In the genomic region with DNA sequence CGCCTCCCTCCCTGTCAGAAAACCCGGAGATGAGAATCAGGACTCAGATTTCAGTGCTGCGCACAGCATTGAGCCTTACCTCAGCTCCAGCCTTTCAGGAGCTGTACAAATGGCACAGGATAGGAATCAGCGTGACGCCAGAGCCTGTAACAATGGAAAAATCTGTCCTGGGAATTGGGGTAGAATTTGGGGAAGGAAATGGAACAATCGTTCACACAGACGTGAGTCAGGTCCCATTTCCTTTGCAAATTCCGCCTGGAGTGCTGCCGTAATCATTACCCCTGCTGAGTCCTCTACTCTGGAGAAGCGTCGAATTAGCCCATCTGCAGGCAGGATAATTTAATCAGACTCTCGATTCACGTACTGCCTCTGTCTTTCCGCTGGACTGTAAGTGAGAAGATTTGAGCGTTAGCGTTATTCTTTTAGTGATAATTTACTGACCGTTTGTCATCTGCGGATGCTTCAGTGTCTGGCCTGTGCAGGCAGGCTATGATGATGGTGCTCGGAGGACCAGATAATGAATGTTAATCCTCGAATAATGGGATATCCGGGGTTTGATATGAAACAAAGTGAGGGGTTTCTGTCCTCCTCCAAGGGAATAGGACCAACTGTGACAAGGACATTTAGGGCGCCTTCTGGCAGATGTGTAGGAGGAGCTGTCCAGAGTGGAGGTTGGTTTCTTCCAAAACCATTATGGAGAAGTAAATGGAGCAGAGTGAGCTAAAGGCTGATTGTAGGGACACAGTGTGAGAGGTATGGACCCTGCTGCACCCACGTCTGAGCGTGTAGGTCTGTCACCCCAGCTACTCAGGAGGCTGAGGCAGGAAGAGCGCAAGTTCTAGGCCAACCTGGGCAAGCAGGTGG, we compare ENCODE assay signal across 8 mouse cellular contexts. TPM values are rescaled to one million over a fixed set of nuclear protein-coding genes. Genes with fewer than 3 reads are reported as not detected.
A peak's percentile ranks its signal among the peaks of the same experiment; 100 is the strongest.
DNase-seq lines count a peak whose midpoint lies in the region; ATAC-seq lines count a peak whose summit lies in the region.

No protein-coding gene starts in this region.

- no peak overlapping the region for H3K4me2 ChIP-seq in liver, embryonic 12.5 days
- no peak overlapping the region; the same call in 1 of the 2 replicates for H3K4me2 ChIP-seq in liver, embryonic 11.5 days

- H3K9ac ChIP-seq in liver, embryonic 12.5 days, result no peak overlapping the region
- H3K9ac ChIP-seq in liver, embryonic 11.5 days (ENCODE audit: low read depth, low read length), result no peak overlapping the region

- ATAC-seq in liver, embryonic 12.5 days, result 0 out of 2 replicates have a peak, but pooled peaks have one; percentile 23
- ATAC-seq in liver, embryonic 11.5 days (replicated peaks; ENCODE audit: low FRiP score), result no peak; the same call in 1 of the 2 replicates

- H3K4me3 ChIP-seq in liver, embryonic 12.5 days, result no peak overlapping the region
- no peak overlapping the region for H3K4me3 ChIP-seq in liver, embryonic 11.5 days (ENCODE audit: low read depth, low read length)

- DNase-seq in liver, embryonic 11.5 days (ENCODE audit: low spot score), result no peak
- DNase-seq in heart, adult 11 months, result peak; percentile 99
- DNase-seq in kidney, adult 11 months, result peak; percentile 51
- DNase-seq in lung, postnatal 14 days, result peak; percentile 39
- no peak for DNase-seq in right cerebral cortex, postnatal 25 days
- no peak for DNase-seq in left cerebral cortex, adult 8-10 months (ENCODE audit: low spot score in 2 of 2)
- DNase-seq in urinary bladder, postnatal 36 days (ENCODE audit: low spot score in 2 of 2), result no peak

- no peaks in the 10 kb centered on the region for H3K4me1 ChIP-seq in liver, embryonic 12.5 days
- H3K4me1 ChIP-seq in liver, embryonic 11.5 days (replicated peaks; ENCODE audit: control insufficient read depth, insufficient read depth, low read length), result 0 out of 2 replicates have a peak, but pooled peaks cover 2% of the 10 kb centered on the region

- 64% methylated on average over 25 of the region's 25 CpGs for WGBS in liver, embryonic 12.5 days (ENCODE audit: insufficient replicate concordance)
- 57% methylated on average over 25 of the region's 25 CpGs for WGBS in liver, embryonic 11.5 days

- no peak overlapping the region for H3K27ac ChIP-seq in liver, embryonic 12.5 days
- no peak overlapping the region for H3K27ac ChIP-seq in liver, embryonic 11.5 days (ENCODE audit: low read depth, low read length)

- no peaks in the 10 kb centered on the region for H3K27me3 ChIP-seq in liver, embryonic 12.5 days (replicated peaks)
- H3K27me3 ChIP-seq in liver, embryonic 11.5 days (replicated peaks; ENCODE audit: control insufficient read depth, insufficient read depth, low read length), result no peaks in the 10 kb centered on the region

- no peaks in the 10 kb centered on the region for H3K9me3 ChIP-seq in liver, embryonic 12.5 days (replicated peaks)
- H3K9me3 ChIP-seq in liver, embryonic 11.5 days (ENCODE audit: control insufficient read depth, low read length), result no peaks in the 10 kb centered on the region

- no peaks in the 10 kb centered on the region for H3K36me3 ChIP-seq in liver, embryonic 12.5 days
- no peaks in the 10 kb centered on the region for H3K36me3 ChIP-seq in liver, embryonic 11.5 days (ENCODE audit: control insufficient read depth, insufficient read depth, low read length)

RNA-seq across cellular contexts. Expression of a gene that starts 52.3 kb away (rescaled TPM):
- 34.8 and 35.2 TPM in 2 replicates for polyA plus RNA-seq in liver, embryonic 12.5 days (2016; fragmentation: Nextera tagmentation; extraction: Ambion mirVana)
- 48.3 and 54.9 TPM in 2 replicates for polyA plus RNA-seq in liver, embryonic 11.5 days (2014; fragmentation: Nextera tagmentation; extraction: Ambion mirVana)
- 1 to 10 TPM in 1 of 4 experiments, under 1 TPM in 3; 0.39 to 1.3 (median 0.67) TPM for total RNA-seq in left cerebral cortex, adult 8-10 months (2022)

Comparison
In these comparisons a context has a peak if more than half of its experiments do, and no peak if none do; other contexts are left out.
1. DNase-seq: peak in heart, adult 11 months (single experiment), kidney, adult 11 months (single experiment) and lung, postnatal 14 days (single experiment); none in liver, embryonic 11.5 days (single experiment), right cerebral cortex, postnatal 25 days (single experiment), left cerebral cortex, adult 8-10 months (0 of 2) and urinary bladder, postnatal 36 days (0 of 2).